Mouse (Mus musculus): ENCODE measurements at regions not wholly inside any gene's neighbourhood (a gene's known extent, or its start where the extent isn't known, plus 50 kb on each side); places are given as distances from the start of the nearest gene placed in this dataset.
"Not testable (repeated sequence)": the region's sequence is repeated elsewhere in the genome, so short reads cannot be mapped to it uniquely, and the experiment has no call there.

GRCm38 (mm10) chr6:102005627-102006026 lies 567.3 kb downstream of the Cntn3 start:
- no peak for DNase-seq (ENCODE audit: extremely low spot score in 1 of 2, low spot score in 1 of 2)

- peak; percentile 9 to 17 for DNase-seq (ENCODE audit: extremely low spot score in 1 of 2, low spot score in 1 of 2)
These were observed 574.7 kb downstream of the Cntn3 start for GRCm38 (mm10) chr6:101998181-101998580.

DNA sequence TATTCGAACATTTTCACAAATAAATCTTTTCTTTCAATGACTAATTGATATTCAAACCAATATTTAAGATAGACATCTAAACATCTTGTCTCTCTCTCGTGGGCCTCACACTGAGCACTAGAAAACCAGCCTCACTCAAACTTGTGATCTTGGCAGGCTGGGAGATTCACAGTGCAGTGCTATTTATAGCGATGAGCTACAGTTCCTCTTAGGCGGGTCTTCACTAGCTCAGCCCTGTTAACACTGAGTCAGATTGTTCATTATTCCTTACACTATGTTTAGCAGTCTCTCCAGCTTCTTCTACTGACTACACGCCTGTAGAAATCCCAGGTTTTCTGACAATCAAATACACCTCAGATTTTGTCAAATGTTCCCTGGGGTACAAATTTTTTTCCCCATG lies 575.3 kb downstream of the Cntn3 start:
- DNase-seq (ENCODE audit: extremely low spot score in 1 of 2, low spot score in 1 of 2), result peak in 1 of 2 experiments; percentile 52

DNA sequence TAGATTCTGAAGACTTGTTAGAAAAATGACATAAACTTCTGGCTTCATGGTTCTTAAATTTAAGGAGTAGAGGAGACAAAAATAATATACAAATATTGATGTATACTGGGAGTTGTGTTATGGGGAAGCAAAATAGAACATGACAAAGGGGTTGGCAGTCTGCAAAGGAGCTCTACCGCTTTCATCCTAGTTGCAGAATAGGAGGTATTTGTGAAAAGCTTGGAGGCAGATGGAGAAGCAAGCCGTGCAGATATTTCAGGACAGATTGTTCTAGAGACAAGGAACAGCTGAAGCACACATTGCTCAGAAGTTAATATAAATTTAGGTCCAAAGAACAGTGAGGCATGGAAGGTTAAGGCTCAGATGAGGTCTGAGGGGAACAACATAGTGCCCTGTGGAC lies 580.1 kb downstream of the Cntn3 start:
- DNase-seq (ENCODE audit: extremely low spot score in 1 of 2, low spot score in 1 of 2), result peak; percentile 30 to 42

DNA sequence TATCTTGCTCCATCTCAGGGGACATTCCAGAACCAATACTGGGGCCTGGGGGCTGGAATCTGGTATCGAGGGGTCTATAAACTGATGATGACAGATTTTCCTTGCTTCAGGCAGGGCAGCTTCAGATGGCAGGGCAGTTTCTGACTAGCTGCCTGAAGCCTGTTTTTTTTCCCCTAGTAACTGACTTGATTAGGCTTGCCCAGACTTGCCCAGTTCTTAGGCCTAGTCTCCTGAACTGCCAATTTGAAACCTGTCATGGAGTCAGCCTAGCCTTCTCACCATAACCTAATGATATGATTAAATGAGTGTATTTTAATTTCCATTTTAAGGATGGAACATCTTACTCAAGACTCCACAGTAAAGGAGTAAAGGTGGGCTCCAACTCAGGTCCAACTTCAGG lies 591.2 kb downstream of the Cntn3 start:
- DNase-seq (ENCODE audit: extremely low spot score in 1 of 2, low spot score in 1 of 2), result no peak

- DNase-seq (ENCODE audit: extremely low spot score in 1 of 2, low spot score in 1 of 2), result no peak
These were observed 593.7 kb downstream of the Cntn3 start for GRCm38 (mm10) chr6:101979213-101979612.

DNA sequence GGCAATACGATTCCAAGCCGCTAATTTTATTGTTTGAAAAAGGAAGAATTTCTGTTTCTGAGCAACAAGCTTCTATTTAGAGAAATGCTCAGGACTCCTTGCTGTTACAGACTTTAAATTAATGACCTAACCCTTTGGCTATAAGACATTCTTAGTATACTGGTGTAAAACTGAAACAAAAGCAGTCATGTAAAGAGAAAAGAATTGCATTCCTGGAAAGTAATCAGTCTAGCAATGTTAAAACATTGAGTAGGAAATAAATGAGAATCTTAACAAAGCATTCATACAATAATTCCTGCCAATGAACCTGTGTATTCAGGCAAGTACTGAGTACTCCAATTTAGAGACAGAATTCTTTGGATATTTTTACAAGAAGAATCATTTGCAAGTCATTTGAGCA lies 587.2 kb upstream of the Pdzrn3 start:
- no peak for DNase-seq (ENCODE audit: extremely low spot score in 1 of 2, low spot score in 1 of 2)

GRCm38 (mm10) chr6:101961476-101961875 lies 583.8 kb upstream of the Pdzrn3 start:
- not testable (repeated sequence) for DNase-seq (ENCODE audit: extremely low spot score in 1 of 2, low spot score in 1 of 2)

DNA sequence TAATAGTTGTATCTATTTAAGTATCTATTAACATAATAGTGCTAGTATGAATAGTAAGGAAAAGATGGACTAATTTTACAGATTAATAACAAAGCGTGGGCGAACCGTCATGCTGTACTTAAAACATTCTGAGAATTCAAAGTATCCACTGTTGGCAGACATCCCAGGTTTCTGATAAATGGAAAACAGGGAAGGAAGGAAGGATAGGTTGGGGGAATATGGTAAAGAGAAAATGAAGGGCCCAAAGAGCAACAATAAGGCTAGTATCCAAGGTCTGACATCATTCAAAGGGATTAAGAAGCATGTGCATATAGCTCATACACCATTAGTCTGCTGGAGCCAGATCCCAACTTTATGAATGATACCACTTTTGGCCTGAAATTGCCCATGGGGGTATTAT lies 572.0 kb upstream of the Pdzrn3 start:
- no peak for DNase-seq (ENCODE audit: extremely low spot score in 1 of 2, low spot score in 1 of 2)

GRCm38 (mm10) chr6:101948950-101949349 lies 571.3 kb upstream of the Pdzrn3 start:
- DNase-seq (ENCODE audit: extremely low spot score in 1 of 2, low spot score in 1 of 2), result no peak

DNA sequence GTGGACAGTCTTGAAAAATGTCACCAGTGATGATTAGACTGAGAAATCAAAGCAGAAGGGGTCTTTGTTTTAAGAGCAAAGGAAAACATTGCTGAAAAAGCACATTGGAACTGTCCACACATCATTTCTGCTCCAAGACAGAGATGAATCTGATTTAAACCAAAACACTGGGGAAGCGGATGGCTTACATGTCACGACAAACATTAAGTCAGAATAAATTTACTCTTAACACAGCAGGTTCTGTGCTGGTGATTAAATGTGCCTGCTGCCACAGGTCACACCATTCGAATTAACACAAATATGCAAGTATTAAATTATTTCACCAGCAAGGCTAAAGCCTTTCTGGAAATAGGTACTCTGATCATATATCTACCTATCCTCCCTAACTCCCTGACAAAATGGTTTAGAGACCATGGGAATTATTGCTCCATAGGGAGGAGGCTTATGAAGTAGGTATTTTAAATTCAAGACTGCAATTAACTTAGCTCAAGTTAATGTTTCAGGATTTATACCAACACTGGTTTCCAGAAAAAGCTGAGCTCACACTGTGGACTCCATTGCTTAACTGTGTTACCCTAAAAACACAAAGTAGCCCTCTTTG lies 562.7 kb upstream of the Pdzrn3 start:
- no peak for DNase-seq (ENCODE audit: extremely low spot score in 1 of 2, low spot score in 1 of 2)

DNA sequence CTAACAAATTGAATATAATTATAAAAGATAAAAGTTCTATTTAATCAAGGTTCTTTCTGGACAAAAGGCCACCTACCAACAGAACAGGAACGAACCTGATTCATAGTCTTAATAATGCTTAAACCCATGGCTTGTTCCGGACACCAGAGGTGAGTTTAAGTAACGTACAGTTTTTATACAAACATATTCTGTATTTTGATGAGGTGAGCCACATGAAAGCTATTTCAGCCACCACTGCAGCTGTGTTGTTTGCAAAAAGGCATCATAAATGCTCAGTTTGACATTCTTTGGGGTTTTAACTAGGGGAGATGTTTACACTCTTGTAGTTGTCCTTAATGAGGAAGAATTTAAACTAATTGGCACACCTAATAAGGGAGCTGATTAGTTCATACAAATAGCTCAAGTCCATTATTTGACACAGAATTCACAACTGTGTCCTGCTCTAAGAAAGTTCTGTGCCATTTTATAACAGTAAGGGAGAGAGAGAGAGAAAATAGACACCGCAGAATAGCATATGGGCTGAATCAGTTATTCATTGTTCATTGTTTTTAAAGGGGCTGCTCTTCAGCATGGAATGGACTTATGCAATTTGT lies 560.8 kb upstream of the Pdzrn3 start:
- DNase-seq (ENCODE audit: extremely low spot score in 1 of 2, low spot score in 1 of 2), result no peak

- DNase-seq (ENCODE audit: extremely low spot score in 1 of 2, low spot score in 1 of 2), result peak; percentile 32 to 46
These were observed 560.0 kb upstream of the Pdzrn3 start for GRCm38 (mm10) chr6:101937467-101938392.

- peak; percentile 21 to 39 for DNase-seq (ENCODE audit: extremely low spot score in 1 of 2, low spot score in 1 of 2)
These were observed 554.1 kb upstream of the Pdzrn3 start for GRCm38 (mm10) chr6:101931768-101932167.

DNA sequence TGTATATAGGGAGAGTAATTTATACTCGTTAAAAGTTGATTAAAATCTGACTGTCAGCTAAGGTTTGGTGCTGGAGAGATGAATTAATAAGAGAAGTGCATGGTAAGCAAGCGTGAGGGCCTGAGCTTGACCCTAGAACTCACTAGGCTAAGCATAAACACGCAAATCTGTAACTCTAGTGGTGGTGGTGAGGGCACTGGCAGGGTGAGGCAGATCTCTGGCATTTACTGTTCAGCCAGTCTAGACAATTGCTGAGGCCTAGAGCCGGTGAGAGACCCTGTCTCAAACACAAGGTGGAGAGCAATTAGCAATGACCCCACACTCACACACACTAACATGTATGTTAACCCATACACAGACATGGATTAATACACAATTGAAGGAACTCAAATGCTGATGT lies 544.0 kb upstream of the Pdzrn3 start:
- DNase-seq (ENCODE audit: extremely low spot score in 1 of 2, low spot score in 1 of 2), result no peak

- no peak for DNase-seq (ENCODE audit: extremely low spot score in 1 of 2, low spot score in 1 of 2)
These were observed 543.5 kb upstream of the Pdzrn3 start for GRCm38 (mm10) chr6:101921186-101921585.

DNA sequence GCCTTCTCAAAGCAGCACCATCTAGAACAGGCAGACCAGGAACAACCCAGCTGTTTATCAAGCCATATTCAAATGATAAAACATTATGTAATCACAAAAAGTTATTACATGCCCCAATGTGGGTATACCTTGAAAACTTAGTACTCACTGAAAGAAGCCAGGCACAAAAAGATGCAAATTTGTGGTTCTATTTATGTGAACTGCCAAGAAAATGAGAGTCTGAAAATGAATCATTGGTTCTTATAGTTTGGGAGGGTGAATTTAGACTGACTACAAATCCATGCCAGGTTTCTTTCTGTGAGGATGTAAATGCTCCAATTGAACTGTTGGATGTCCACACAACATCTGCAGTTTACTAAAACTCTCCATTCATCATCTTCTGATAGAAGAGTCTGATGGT lies 541.2 kb upstream of the Pdzrn3 start:
- DNase-seq (ENCODE audit: extremely low spot score in 1 of 2, low spot score in 1 of 2), result no peak

- DNase-seq (ENCODE audit: extremely low spot score in 1 of 2, low spot score in 1 of 2), result no peak
These were observed 527.3 kb upstream of the Pdzrn3 start for GRCm38 (mm10) chr6:101905029-101905342.

GRCm38 (mm10) chr6:101904234-101905028 lies 526.7 kb upstream of the Pdzrn3 start:
- no peak for DNase-seq (ENCODE audit: extremely low spot score in 1 of 2, low spot score in 1 of 2)

DNA sequence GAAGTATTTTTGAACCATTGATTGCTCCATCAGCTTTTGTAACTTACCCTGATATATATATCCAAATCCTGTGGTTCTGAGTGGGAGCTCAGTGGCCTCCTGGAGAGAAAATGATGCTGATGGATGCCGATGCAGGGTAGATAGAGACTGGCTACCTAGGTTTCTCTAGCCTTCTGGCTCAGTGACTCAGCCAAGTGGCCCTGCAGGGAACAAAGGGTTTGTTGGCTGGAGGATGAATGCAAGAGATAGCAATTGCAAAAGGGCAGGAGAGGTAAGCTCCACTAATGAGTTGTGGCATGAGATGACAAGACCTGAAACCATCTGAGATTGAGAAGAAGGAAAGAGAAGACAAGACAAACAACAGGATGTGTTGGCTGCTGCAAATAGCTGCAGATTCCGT lies 524.6 kb upstream of the Pdzrn3 start:
- no peak for DNase-seq (ENCODE audit: extremely low spot score in 1 of 2, low spot score in 1 of 2)

GRCm38 (mm10) chr6:101898544-101898943 lies 520.8 kb upstream of the Pdzrn3 start:
- DNase-seq (ENCODE audit: extremely low spot score in 1 of 2, low spot score in 1 of 2), result no peak
